Comparison of ENCODE assay signal across 14 mouse cellular contexts in genomic region chr1:172281522-172282254, GRCm38 (mm10). TPM values are rescaled to one million over a fixed set of nuclear protein-coding genes. Genes with fewer than 3 reads are reported as not detected.
DNase-seq lines count a peak whose midpoint lies in the region; ATAC-seq and TF ChIP-seq lines count a peak whose summit lies in the region.
"Had no signal": no experiment of that assay in that cellular context is flagged by ENCODE, and none has a peak within 500 bp of the region (broad histone marks: within the 10 kb centered on the region; RNA-seq: fewer than 3 reads in every experiment).

No protein-coding gene starts in this region.

- no peak overlapping the region for H3K9ac ChIP-seq in forebrain, embryonic 12.5 days
- H3K9ac ChIP-seq: hindbrain, embryonic 12.5 days; neural tube, embryonic 13.5 days had no signal

- no peaks in the 10 kb centered on the region; the same call in 1 of the 2 replicates for H3K36me3 ChIP-seq in forebrain, embryonic 12.5 days (replicated peaks)
- H3K36me3 ChIP-seq: hindbrain, embryonic 12.5 days had no signal

- no peak overlapping the region for H3K4me3 ChIP-seq in lung, adult 2 months (replicated peaks; ENCODE audit: extremely low read depth, low read depth, low read length)
- no peak overlapping the region for H3K4me3 ChIP-seq in brown adipose tissue, adult 24 weeks (ENCODE audit: insufficient read depth, low read depth, low read length)
- no peak overlapping the region for H3K4me3 ChIP-seq in forebrain, embryonic 12.5 days (replicated peaks)
- H3K4me3 ChIP-seq: hindbrain, embryonic 12.5 days; neural tube, embryonic 13.5 days had no signal

- TF ChIP-seq CTCF in lung, adult 2 months (IDR thresholded peaks at IDR 0.05; ENCODE audit: insufficient read depth, low read length) = peak; percentile 12; the same call in 1 of the 2 replicates

- intact Hi-C loops in heart, postnatal 14 days (cut with DNase I) = no loop called here

- no peak overlapping the region for H3K4me2 ChIP-seq in forebrain, embryonic 12.5 days
- H3K4me2 ChIP-seq: hindbrain, embryonic 12.5 days; neural tube, embryonic 13.5 days had no signal

- H3K27me3 ChIP-seq in forebrain, embryonic 12.5 days = no peaks in the 10 kb centered on the region
- H3K27me3 ChIP-seq: hindbrain, embryonic 12.5 days; neural tube, embryonic 13.5 days had no signal

- WGBS in lung, adult 2 months = 70% methylated on average over 10 of the region's 10 CpGs
- WGBS in forebrain, embryonic 12.5 days = 79% methylated on average over 10 of the region's 10 CpGs

- ATAC-seq in forebrain, embryonic 12.5 days (ENCODE audit: low FRiP score) = no peak

- peak overlapping the region; percentile 41 for H3K27ac ChIP-seq in brown adipose tissue, adult 24 weeks (replicated peaks; ENCODE audit: low read depth, low read length)
- no peak overlapping the region for H3K27ac ChIP-seq in forebrain, embryonic 12.5 days
- H3K27ac ChIP-seq: hindbrain, embryonic 12.5 days; neural tube, embryonic 13.5 days had no signal

- peak; percentile 39 for DNase-seq in heart, adult 8-10 months (ENCODE audit: low spot score)
- no peak for DNase-seq in heart, postnatal 14 days
- no peak for DNase-seq in lung, adult 2 months
- DNase-seq in lung, postnatal 14 days = no peak
- DNase-seq in lung, postnatal 10 days = peak; percentile 38
- DNase-seq in neural tube, embryonic 10.5 days (ENCODE audit: extremely low spot score, low spot score) = no peak
- DNase-seq: cerebellum, adult 9-10 months; kidney, postnatal 4 days; thymus, postnatal 25 days had no signal

- TF ChIP-seq POLR2A in lung, adult 2 months (IDR thresholded peaks at IDR 0.05; ENCODE audit: borderline replicate concordance, extremely low read depth, low read depth, low read length) = no peak

- no peaks in the 10 kb centered on the region for H3K4me1 ChIP-seq in lung, adult 2 months (ENCODE audit: control insufficient read depth, insufficient read depth, low read length)
- peaks cover 3% of the 10 kb centered on the region; the same call in 1 of the 2 replicates for H3K4me1 ChIP-seq in brown adipose tissue, adult 24 weeks (ENCODE audit: control insufficient read depth, insufficient read depth, insufficient read length, low read length)
- no peaks in the 10 kb centered on the region for H3K4me1 ChIP-seq in forebrain, embryonic 12.5 days
- H3K4me1 ChIP-seq: neural tube, embryonic 13.5 days had no signal

- no peaks in the 10 kb centered on the region for H3K9me3 ChIP-seq in forebrain, embryonic 12.5 days
- H3K9me3 ChIP-seq: hindbrain, embryonic 12.5 days; neural tube, embryonic 13.5 days had no signal

RNA-seq across cellular contexts. Expression of gene Atp1a2, which starts 16.2 kb away (rescaled TPM):
- 100 to 1,000 TPM; 457 to 541 (median 497) TPM for total RNA-seq in heart, adult 8-10 months (2022)
- 100 to 1,000 TPM; 448 to 458 TPM for total RNA-seq in heart, postnatal 14 days (2021)
- 56.1 and 93.0 TPM in 2 replicates for polyA plus RNA-seq in lung, adult 2 months (2012; rRNA removed)
- 428 and 499 TPM in 2 replicates for polyA plus RNA-seq in brown adipose tissue, adult 24 weeks (2012; ENCODE audit: insufficient read depth, insufficient read length, missing spikeins)
- polyA plus RNA-seq in forebrain, embryonic 12.5 days (2016; fragmentation: Nextera tagmentation; extraction: Ambion mirVana) = 9.5 and 10.8 TPM in 2 replicates

RNA-seq across cellular contexts. Expression of gene Igsf8, which starts 20.2 kb away (rescaled TPM):
- 10 to 100 TPM in 3 of 4 experiments, 1 to 10 TPM in 1; 9.8 to 12.2 (median 11.5) TPM for total RNA-seq in heart, adult 8-10 months (2022)
- 10 to 100 TPM; 13.8 to 16.3 TPM for total RNA-seq in heart, postnatal 14 days (2021)
- 90.8 and 105 TPM in 2 replicates for polyA plus RNA-seq in lung, adult 2 months (2012; rRNA removed)
- 4.3 and 10.5 TPM in 2 replicates for polyA plus RNA-seq in brown adipose tissue, adult 24 weeks (2012; ENCODE audit: insufficient read depth, insufficient read length, missing spikeins)
- polyA plus RNA-seq in forebrain, embryonic 12.5 days (2016; fragmentation: Nextera tagmentation; extraction: Ambion mirVana) = 122 and 127 TPM in 2 replicates

RNA-seq across cellular contexts. Expression of gene Atp1a4, which starts 23.5 kb away (rescaled TPM):
- total RNA-seq in heart, adult 8-10 months (2022) = not detected
- total RNA-seq in heart, postnatal 14 days (2021) = not detected
- 0.05 and 1.2 TPM in 2 replicates for polyA plus RNA-seq in lung, adult 2 months (2012; rRNA removed)
- polyA plus RNA-seq in brown adipose tissue, adult 24 weeks (2012; ENCODE audit: insufficient read depth, insufficient read length, missing spikeins) = not detected in 2 replicates
- polyA plus RNA-seq in forebrain, embryonic 12.5 days (2016; fragmentation: Nextera tagmentation; extraction: Ambion mirVana) = 0.05 and 0.06 TPM in 2 replicates
- polyA plus RNA-seq: embryonic facial prominence, embryonic 14.5 days; hindbrain, embryonic 12.5 days; neural tube, embryonic 13.5 days had no signal

RNA-seq across cellular contexts. Expression of gene Kcnj9, which starts 47.4 kb away (rescaled TPM):
- not detected for total RNA-seq in heart, adult 8-10 months (2022)
- total RNA-seq in heart, postnatal 14 days (2021) = not detected
- polyA plus RNA-seq in lung, adult 2 months (2012; rRNA removed) = 0.08 TPM in 1 of 2 replicates, not detected in the other
- not detected in 2 replicates for polyA plus RNA-seq in brown adipose tissue, adult 24 weeks (2012; ENCODE audit: insufficient read depth, insufficient read length, missing spikeins)
- polyA plus RNA-seq in forebrain, embryonic 12.5 days (2016; fragmentation: Nextera tagmentation; extraction: Ambion mirVana) = 2.5 and 2.8 TPM in 2 replicates

RNA-seq across cellular contexts. Expression of gene Kcnj10, which starts 59.3 kb away (rescaled TPM):
- under 1 TPM; 0.11 to 0.23 (median 0.16) TPM for total RNA-seq in heart, adult 8-10 months (2022)
- under 1 TPM; 0.10 to 0.22 TPM for total RNA-seq in heart, postnatal 14 days (2021)
- polyA plus RNA-seq in lung, adult 2 months (2012; rRNA removed) = 0.12 and 0.28 TPM in 2 replicates
- not detected in 2 replicates for polyA plus RNA-seq in brown adipose tissue, adult 24 weeks (2012; ENCODE audit: insufficient read depth, insufficient read length, missing spikeins)
- 0.93 and 1.2 TPM in 2 replicates for polyA plus RNA-seq in forebrain, embryonic 12.5 days (2016; fragmentation: Nextera tagmentation; extraction: Ambion mirVana)

Comparison
In these comparisons a context has a peak if more than half of its experiments do, and no peak if none do; other contexts are left out.
1. DNase-seq: peak in heart, adult 8-10 months (single experiment) and lung, postnatal 10 days (single experiment); none in heart, postnatal 14 days (0 of 2), lung, adult 2 months (single experiment), lung, postnatal 14 days (single experiment) and neural tube, embryonic 10.5 days (single experiment).